Mouse (Mus musculus) kidney, embryonic 16.5 days (tissue): ENCODE results near the gene Xrcc1. TPM values are rescaled to one million over a fixed set of nuclear protein-coding genes. Genes with fewer than 3 reads are reported as not detected.

Experiments
- ATAC-seq: fragments of 200-750 bp; cut with Nextera tagmentation; 2 replicates; pipeline ENCODE4 v1.8.0; 2017; ENCODE audit warnings: moderate TSS enrichment; ENCODE audit not compliant: low FRiP score, low TSS enrichment
- H3K27ac ChIP-seq: fragments of 300-500 bp; sonication (generic); 2 replicates; pipeline ENCODE4 v1.5.1; 2014; ENCODE audit warnings: low read length
- H3K27me3 ChIP-seq: fragments of 300-500 bp; sonication (generic); 2 replicates; pipeline ENCODE4 v1.6.1; 2014; ENCODE audit warnings: low read length, control low read depth, mixed read lengths; ENCODE audit not compliant: insufficient read depth
- H3K36me3 ChIP-seq: fragments of 300-500 bp; sonication (generic); 2 replicates; pipeline ENCODE4 v1.6.1; 2014; ENCODE audit warnings: low read length, control low read depth, mixed read lengths; ENCODE audit not compliant: insufficient read depth
- H3K4me1 ChIP-seq: fragments of 300-500 bp; sonication (generic); 2 replicates; pipeline ENCODE4 v1.6.1; 2014; ENCODE audit warnings: low read length, control low read depth, mixed read lengths; ENCODE audit not compliant: insufficient read depth
- H3K4me2 ChIP-seq: fragments of 300-500 bp; sonication (generic); replicated peaks from 2 replicates; pipeline ENCODE4 v1.6.1; 2014; ENCODE audit warnings: low read depth, low read length
- H3K4me3 ChIP-seq: fragments of 300-500 bp; sonication (generic); 2 replicates; pipeline ENCODE4 v1.5.1; 2014; ENCODE audit warnings: mild to moderate bottlenecking, low read length
- H3K9ac ChIP-seq: fragments of 300-500 bp; sonication (generic); replicated peaks from 2 replicates; pipeline ENCODE4 v1.6.1; 2014; ENCODE audit warnings: low read length
- H3K9me3 ChIP-seq: fragments of 300-500 bp; sonication (generic); 2 replicates; pipeline ENCODE4 v1.6.1; 2016; ENCODE audit warnings: low read length, control low read depth
- WGBS: fragments of 180-500 bp; shearing (Covaris S2); extraction: QIAGEN DNeasy Blood & Tissue Kit; methylation state at CpG from one replicate; pipeline ENCODE4 v1.1.7; 2014; 5-methylcytosine and 5-hydroxymethylcytosine counted together
- polyA plus RNA-seq: library from polyadenylated mRNA; unstranded; fragments of >200 nt; fragmentation: Nextera tagmentation; extraction: Ambion mirVana; gene quantifications from 2 replicates; pipeline ENCODE4 v1.2.1, GENCODE M21; 2015

Xrcc1 gene
- polyA plus RNA-seq: 159 and 164 TPM in 2 replicates

- WGBS: 20% methylated on average over 13 of the region's 13 CpGs
- H3K27ac ChIP-seq: peak within 1 kb of the TSS; percentile 95
- ATAC-seq: peak; percentile 9; the same call in 1 of the 2 replicates
Observed at GRCm38 (mm10) chr7:24546068-24546614, at the start of gene Xrcc1, which contains the start of gene Pinlyp. Gene Xrcc1, plus strand, starts transcription at chr7:24546289. Gene Pinlyp, minus strand, starts transcription at chr7:24546118.

DNA sequence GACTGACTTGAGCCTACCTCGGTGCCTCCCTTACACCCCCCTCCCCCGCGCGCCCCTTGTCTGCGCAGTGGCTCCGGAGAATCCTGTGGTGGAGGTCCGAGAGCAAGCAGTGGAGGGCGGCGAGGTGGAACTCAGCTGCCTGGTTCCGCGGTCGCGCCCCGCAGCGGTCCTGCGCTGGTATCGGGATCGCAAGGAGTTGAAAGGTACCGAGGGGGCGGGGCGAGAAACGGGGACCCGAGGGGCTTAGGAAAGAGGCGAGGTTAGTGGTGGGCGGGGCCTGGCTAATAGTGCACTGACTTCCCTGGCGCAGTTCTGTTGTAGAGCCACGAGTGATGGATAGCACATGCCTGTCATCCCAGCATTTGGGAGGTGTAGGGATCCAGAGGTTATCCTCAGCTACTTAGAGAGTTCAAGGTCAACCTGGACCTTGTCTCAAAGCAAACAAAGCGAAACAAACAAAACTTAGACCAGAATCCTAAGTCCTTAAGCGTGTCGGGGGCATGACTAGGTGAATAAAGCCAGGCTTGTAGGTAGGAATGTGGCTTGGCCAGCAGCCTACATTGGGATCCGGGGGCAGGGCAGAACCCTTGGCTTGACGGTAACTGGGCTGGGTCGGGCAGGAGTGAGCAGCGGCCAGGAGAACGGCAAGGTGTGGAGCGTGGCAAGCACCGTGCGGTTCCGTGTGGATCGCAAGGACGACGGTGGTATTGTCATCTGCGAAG, 46.1 kb upstream of the Xrcc1 start:
- Histone ChIP-seq H3K36me3 (no peaks in the 10 kb centered on the region), H3K4me1 (peaks cover 19% of the 10 kb centered on the region), H3K9me3 (0 out of 2 replicates have a peak, but pooled peaks cover 4% of the 10 kb centered on the region), H3K27ac (no peak overlapping the region), H3K4me3 (peak overlapping the region; percentile 44), H3K4me2 (peak overlapping the region; percentile 67), H3K27me3 (peaks cover 26% of the 10 kb centered on the region), H3K9ac (peak overlapping the region; percentile 54)
- 7% methylated on average over 43 of the region's 43 CpGs for WGBS
- ATAC-seq: peak; percentile 80

More at GRCm38 (mm10) chr7:24546068-24546614, at the start of gene Xrcc1, which contains the start of gene Pinlyp:
- peaks cover 14% of the 10 kb centered on the region for H3K4me1 ChIP-seq
- H3K9ac ChIP-seq: peak within 1 kb of the TSS; percentile 92
- no peaks in the 10 kb centered on the region for H3K27me3 ChIP-seq
- H3K9me3 ChIP-seq: no peaks in the 10 kb centered on the region; the same call in 1 of the 2 replicates
- H3K36me3 ChIP-seq: peaks cover 20% of the 10 kb centered on the region
- peak within 1 kb of the TSS; percentile 73 for H3K4me2 ChIP-seq
- peak within 1 kb of the TSS; percentile 93 for H3K4me3 ChIP-seq

DNA sequence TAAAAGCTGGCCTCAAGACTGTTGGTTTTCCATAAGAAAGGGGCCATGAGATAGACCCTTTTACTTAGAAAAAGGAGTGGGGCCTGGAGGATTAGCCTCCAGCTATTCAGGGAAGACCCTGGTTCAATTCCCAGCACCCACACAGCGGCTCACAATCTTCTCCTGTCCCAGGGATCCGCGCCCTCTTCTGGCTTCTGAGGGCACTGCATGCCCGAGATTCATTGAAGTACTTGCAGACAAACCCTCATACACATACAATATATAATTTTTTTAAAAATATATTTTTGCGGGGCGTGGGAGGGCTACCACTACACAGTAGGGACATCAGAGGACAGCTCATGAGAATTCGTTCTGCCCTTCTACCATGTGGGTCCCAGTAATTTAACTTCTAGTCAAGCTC, 45.2 kb upstream of the Xrcc1 start:
- Histone ChIP-seq H3K4me1 (peaks cover 26% of the 10 kb centered on the region), H3K9me3 (0 out of 2 replicates have a peak, but pooled peaks cover 4% of the 10 kb centered on the region), H3K27me3 (peaks cover 26% of the 10 kb centered on the region), H3K9ac (no peak overlapping the region), H3K4me2 (no peak overlapping the region), H3K27ac (no peak overlapping the region), H3K36me3 (no peaks in the 10 kb centered on the region), H3K4me3 (no peak overlapping the region)
- no peak for ATAC-seq
- WGBS: 41% methylated on average over 7 of the region's 7 CpGs

GRCm38 (mm10) chr7:24501492-24501891, 44.6 kb upstream of the Xrcc1 start:
- H3K4me3 ChIP-seq: no peak overlapping the region
- 0 out of 2 replicates have a peak, but pooled peaks cover 4% of the 10 kb centered on the region for H3K9me3 ChIP-seq
- no peak for ATAC-seq
- no peak overlapping the region for H3K4me2 ChIP-seq
- H3K36me3 ChIP-seq: no peaks in the 10 kb centered on the region
- no peak overlapping the region for H3K27ac ChIP-seq
- peaks cover 32% of the 10 kb centered on the region for H3K4me1 ChIP-seq
- WGBS: 59% methylated on average over 21 of the region's 21 CpGs
- no peak overlapping the region for H3K9ac ChIP-seq
- H3K27me3 ChIP-seq: peaks cover 26% of the 10 kb centered on the region

GRCm38 (mm10) chr7:24504004-24504403, 42.1 kb upstream of the Xrcc1 start:
- Histone ChIP-seq H3K27me3 (peaks cover 16% of the 10 kb centered on the region), H3K4me1 (peaks cover 39% of the 10 kb centered on the region), H3K4me3 (no peak overlapping the region), H3K27ac (no peak overlapping the region), H3K9me3 (0 out of 2 replicates have a peak, but pooled peaks cover 4% of the 10 kb centered on the region), H3K9ac (no peak overlapping the region), H3K4me2 (no peak overlapping the region), H3K36me3 (no peaks in the 10 kb centered on the region)
- 18% methylated on average over 10 of the region's 10 CpGs for WGBS
- no peak for ATAC-seq

GRCm38 (mm10) chr7:24504868-24505267, 41.2 kb upstream of the Xrcc1 start:
- ATAC-seq: no peak
- Histone ChIP-seq H3K36me3 (no peaks in the 10 kb centered on the region), H3K9me3 (0 out of 2 replicates have a peak, but pooled peaks cover 4% of the 10 kb centered on the region), H3K4me1 (peaks cover 35% of the 10 kb centered on the region), H3K27ac (no peak overlapping the region), H3K9ac (no peak overlapping the region), H3K4me2 (no peak overlapping the region), H3K27me3 (peaks cover 7% of the 10 kb centered on the region), H3K4me3 (no peak overlapping the region)
- WGBS: 12% methylated on average over 4 of the region's 4 CpGs

- Histone ChIP-seq H3K36me3 (no peaks in the 10 kb centered on the region), H3K27ac (no peak overlapping the region), H3K9me3 (0 out of 2 replicates have a peak, but pooled peaks cover 4% of the 10 kb centered on the region), H3K4me2 (peak overlapping the region; percentile 96; the same call in 1 of the 2 replicates), H3K9ac (peak overlapping the region; percentile 50; the same call in 1 of the 2 replicates), H3K4me1 (peaks cover 28% of the 10 kb centered on the region), H3K27me3 (peaks cover 2% of the 10 kb centered on the region; the same call in 1 of the 2 replicates), H3K4me3 (0 out of 2 replicates have a peak overlapping the region, but pooled peaks have one; percentile 79)
- ATAC-seq: no peak
- WGBS: 28% methylated on average over 15 of the region's 15 CpGs
Observed at GRCm38 (mm10) chr7:24505447-24506064, 40.5 kb upstream of the Xrcc1 start.

DNA sequence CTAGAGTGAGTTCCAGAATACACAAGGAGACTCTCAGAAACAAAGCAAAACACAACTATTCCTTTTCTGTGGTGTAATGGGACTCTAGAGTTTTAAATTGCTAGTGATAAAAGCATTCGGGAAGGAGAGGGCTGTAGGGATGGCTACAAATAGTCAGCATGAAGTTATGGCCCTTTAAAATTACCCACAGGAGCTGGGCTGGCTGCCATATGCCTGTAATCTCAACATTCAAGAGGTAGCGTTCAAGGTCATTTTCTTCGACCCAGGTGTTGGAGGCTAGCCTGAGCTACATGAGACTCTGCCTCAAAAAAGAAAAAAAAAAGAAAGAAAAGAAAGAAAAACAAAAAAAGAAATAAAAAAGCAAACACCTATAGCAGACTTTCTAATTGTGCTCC, 40.0 kb upstream of the Xrcc1 start:
- ATAC-seq: no peak
- no peaks in the 10 kb centered on the region for H3K36me3 ChIP-seq
- no peaks in the 10 kb centered on the region for H3K27me3 ChIP-seq
- H3K27ac ChIP-seq: peak overlapping the region; percentile 99
- WGBS: 15% methylated on average over 3 of the region's 3 CpGs
- peak overlapping the region; percentile 99; the same call in 1 of the 2 replicates for H3K9ac ChIP-seq
- peak overlapping the region; percentile 79 for H3K4me3 ChIP-seq
- peaks cover 27% of the 10 kb centered on the region for H3K4me1 ChIP-seq
- H3K4me2 ChIP-seq: peak overlapping the region; percentile 96
- no peaks in the 10 kb centered on the region for H3K9me3 ChIP-seq

DNA sequence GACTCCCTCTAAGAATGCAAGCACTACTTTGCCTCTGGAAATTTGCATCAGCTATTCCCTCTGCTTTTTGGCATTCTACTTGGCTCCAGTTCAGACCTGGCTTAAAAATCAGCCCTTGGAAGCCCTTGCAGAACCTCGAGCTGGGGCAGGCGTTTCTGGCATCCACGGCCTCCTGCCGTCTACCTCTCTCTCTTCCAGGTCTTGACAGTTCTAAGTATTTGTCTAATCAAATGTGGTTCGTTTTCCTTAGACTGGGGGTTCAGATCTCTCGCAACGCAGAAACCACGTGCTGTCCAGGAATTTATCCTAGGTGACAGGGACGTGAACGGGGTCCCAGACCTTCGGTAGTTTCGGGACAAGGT, 39.6 kb upstream of the Xrcc1 start:
- Histone ChIP-seq H3K4me3 (peak overlapping the region; percentile 79), H3K27me3 (no peaks in the 10 kb centered on the region), H3K36me3 (no peaks in the 10 kb centered on the region), H3K9me3 (no peaks in the 10 kb centered on the region), H3K9ac (peak overlapping the region; percentile 99), H3K4me2 (peak overlapping the region; percentile 96), H3K27ac (peak overlapping the region; percentile 99), H3K4me1 (peaks cover 27% of the 10 kb centered on the region)
- ATAC-seq: no peak
- WGBS: 1% methylated on average over 12 of the region's 12 CpGs
